Mouse (Mus musculus) hindbrain, embryonic 12.5 days (tissue): Measurements from ENCODE around the gene S100pbp. TPM values are rescaled to one million over a fixed set of nuclear protein-coding genes. Genes with fewer than 3 reads are reported as not detected.

Experiments
- ATAC-seq: fragments of 200-750 bp; cut with Nextera tagmentation; 2 replicates; pipeline ENCODE4 v1.8.0; 2017; ENCODE audit warnings: moderate TSS enrichment; ENCODE audit not compliant: low FRiP score
- H3K27ac ChIP-seq: fragments of 300-500 bp; sonication (generic); 2 replicates; pipeline ENCODE4 v1.5.1; 2016; ENCODE audit warnings: mild to moderate bottlenecking
- H3K27me3 ChIP-seq: fragments of 300-500 bp; sonication (generic); 2 replicates; pipeline ENCODE4 v1.6.1; 2016; ENCODE audit warnings: mild to moderate bottlenecking
- H3K36me3 ChIP-seq: fragments of 300-500 bp; sonication (generic); 2 replicates; pipeline ENCODE4 v1.6.1; 2016; ENCODE audit warnings: mild to moderate bottlenecking
- H3K4me1 ChIP-seq: fragments of 300-500 bp; sonication (generic); 2 replicates; pipeline ENCODE4 v1.6.1; 2016
- H3K4me2 ChIP-seq: fragments of 300-500 bp; sonication (generic); replicated peaks from 2 replicates; pipeline ENCODE4 v1.6.1; 2016; ENCODE audit warnings: mild to moderate bottlenecking
- H3K4me3 ChIP-seq: fragments of 300-500 bp; sonication (generic); 2 replicates; pipeline ENCODE4 v1.5.1; 2016; ENCODE audit warnings: mild to moderate bottlenecking
- H3K9ac ChIP-seq: fragments of 300-500 bp; sonication (generic); 2 replicates; pipeline ENCODE4 v1.6.1; 2016; ENCODE audit warnings: mild to moderate bottlenecking, moderate library complexity
- H3K9me3 ChIP-seq: fragments of 300-500 bp; sonication (generic); replicated peaks from 2 replicates; pipeline ENCODE4 v1.6.1; 2016; ENCODE audit warnings: mild to moderate bottlenecking
- WGBS: fragments of 180-500 bp; shearing (Covaris S2); methylation state at CpG from one replicate; pipeline ENCODE4 v1.1.7; 2016; 5-methylcytosine and 5-hydroxymethylcytosine counted together
- polyA plus RNA-seq: library from polyadenylated mRNA; unstranded; fragments of >200 nt; fragmentation: Nextera tagmentation; extraction: Ambion mirVana; gene quantifications from 2 replicates; pipeline ENCODE4 v1.2.1, GENCODE M21; 2016

Gene S100pbp
- polyA plus RNA-seq, 1 experiment from 2014 or later = 23.2 TPM

DNA sequence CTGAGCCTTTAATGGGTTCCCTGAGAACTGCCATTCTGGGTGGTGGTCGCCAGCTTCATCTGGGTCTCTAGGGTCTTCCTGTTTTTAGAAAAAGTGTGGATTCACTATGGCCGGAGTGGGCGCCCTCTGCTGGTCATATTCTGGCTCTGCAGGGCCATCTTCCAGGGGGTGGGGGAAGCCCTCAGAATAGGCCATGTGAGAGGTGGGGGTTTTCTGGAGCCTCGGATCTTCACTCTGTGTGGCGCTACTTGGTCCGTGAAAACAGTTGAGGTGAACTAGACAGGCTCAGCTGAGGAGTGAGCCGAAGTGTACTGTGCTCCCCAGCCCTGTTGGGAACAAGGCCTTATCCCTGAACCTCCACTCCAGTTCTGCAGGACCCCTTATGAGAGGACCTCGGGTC, 59.4 kb downstream of the S100pbp start:
- H3K9me3 ChIP-seq = no peaks in the 10 kb centered on the region
- WGBS = 2% methylated on average over 8 of the region's 8 CpGs
- peak overlapping the region; percentile 38 for H3K4me2 ChIP-seq
- peaks cover 16% of the 10 kb centered on the region for H3K27me3 ChIP-seq
- no peaks in the 10 kb centered on the region for H3K36me3 ChIP-seq
- H3K4me1 ChIP-seq = peaks cover 48% of the 10 kb centered on the region
- H3K4me3 ChIP-seq = no peak overlapping the region
- H3K27ac ChIP-seq = peak overlapping the region; percentile 66
- ATAC-seq = 0 out of 2 replicates have a peak, but pooled peaks have one; percentile 16
- no peak overlapping the region for H3K9ac ChIP-seq

DNA sequence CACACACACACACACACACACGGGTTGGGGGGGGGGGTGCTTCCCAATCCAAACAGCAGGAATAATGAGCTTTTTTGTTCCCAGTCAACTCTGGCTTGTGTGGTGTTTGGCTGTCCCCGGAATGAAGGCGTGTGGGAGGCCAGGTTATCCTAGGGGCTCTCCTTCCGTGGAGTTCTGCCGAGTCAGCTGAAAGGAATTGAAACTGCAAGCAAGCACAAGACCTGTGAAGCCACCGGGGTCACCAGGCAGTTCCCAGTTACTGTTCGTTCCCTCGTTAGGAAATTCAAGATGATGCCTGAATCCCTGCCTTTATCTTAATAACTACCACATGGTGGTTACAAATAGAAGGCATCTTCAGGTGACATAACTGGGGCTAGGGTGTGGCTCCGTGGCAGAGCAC, 60.1 kb downstream of the S100pbp start:
- peaks cover 49% of the 10 kb centered on the region for H3K4me1 ChIP-seq

DNA sequence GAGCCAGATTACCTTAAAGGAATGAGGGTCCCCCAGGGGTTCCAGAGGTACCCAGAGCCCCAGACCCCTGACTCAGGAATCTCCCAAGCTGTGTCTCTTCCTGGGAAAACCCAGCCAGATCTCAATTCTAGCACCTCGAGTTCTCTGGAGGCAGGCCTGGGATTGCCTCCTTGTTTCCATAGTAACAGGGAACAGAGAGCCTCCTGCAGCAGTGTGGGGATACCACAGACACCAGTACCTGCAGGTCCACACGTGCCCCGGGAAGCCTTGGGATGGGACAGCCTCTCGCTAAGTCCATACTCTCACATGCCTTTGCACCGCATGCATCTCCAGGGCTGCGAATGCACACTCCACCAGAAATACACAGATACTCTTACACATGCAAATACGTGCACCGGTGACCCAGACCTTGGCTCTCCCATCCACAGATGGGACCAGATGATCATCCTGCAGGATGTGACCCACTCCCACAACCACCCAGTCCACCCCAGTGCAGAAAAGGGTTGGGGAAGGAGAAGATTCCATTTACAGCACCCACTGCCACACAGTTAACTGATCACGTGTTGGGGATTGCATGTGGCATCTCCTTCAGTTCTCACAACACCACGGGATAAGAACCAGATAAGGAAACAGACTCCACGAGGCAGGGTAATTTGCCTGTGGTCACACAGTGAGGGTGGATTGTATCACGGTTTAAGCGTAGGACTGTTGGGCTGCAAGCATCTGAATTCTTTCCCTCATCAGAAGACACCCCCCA, 60.8 kb downstream of the S100pbp start:
- Histone ChIP-seq H3K4me3 (no peak overlapping the region), H3K4me2 (no peak overlapping the region), H3K27me3 (peaks cover 23% of the 10 kb centered on the region), H3K4me1 (peaks cover 50% of the 10 kb centered on the region), H3K27ac (no peak overlapping the region), H3K36me3 (no peaks in the 10 kb centered on the region), H3K9ac (no peak overlapping the region), H3K9me3 (no peaks in the 10 kb centered on the region)
- WGBS = 61% methylated on average over 13 of the region's 13 CpGs
- ATAC-seq = no peak

More for the DNA sequence above, 60.1 kb downstream of the S100pbp start:
- Histone ChIP-seq H3K9me3 (no peaks in the 10 kb centered on the region), H3K27me3 (peaks cover 21% of the 10 kb centered on the region), H3K4me3 (no peak overlapping the region), H3K4me2 (no peak overlapping the region), H3K27ac (no peak overlapping the region), H3K9ac (no peak overlapping the region), H3K36me3 (no peaks in the 10 kb centered on the region)
- no peak for ATAC-seq
- WGBS = 47% methylated on average over 9 of the region's 9 CpGs

DNA sequence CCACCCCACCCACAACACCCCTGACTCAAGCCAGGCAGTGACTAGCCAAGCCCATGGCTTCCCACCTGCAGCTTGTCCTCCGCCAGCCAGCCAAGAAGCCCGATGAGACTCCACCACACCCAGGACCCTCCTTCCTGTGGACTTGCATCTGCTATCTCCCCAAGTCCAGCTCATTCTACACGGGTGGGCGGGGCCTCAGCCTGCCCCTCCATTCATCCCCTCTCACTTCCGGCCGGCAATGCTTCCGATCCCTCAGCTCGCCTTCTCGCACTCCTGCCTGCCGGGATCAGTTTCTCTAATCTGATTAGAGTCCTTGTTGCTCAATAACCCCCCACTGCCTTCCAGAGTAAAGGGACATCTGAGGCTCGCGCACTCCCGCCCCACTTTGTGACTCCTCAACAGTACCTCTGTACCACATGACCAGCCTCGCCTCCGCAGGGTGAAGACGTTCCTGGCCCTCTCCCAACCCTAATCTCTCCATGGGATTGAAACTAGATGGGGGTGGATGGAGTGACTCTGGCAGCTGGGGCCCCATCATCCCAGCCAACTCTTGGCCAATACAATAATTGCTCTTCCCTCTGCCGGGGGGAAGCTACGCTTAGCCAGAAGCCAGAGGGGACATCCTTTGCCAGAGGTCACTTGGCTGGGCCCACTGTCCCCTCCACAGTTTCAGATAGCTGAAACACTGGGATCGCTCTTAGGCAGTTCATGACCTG, 63.6 kb downstream of the S100pbp start:
- no peak overlapping the region for H3K4me3 ChIP-seq
- H3K9ac ChIP-seq = no peak overlapping the region
- 17% methylated on average over 19 of the region's 19 CpGs for WGBS

DNA sequence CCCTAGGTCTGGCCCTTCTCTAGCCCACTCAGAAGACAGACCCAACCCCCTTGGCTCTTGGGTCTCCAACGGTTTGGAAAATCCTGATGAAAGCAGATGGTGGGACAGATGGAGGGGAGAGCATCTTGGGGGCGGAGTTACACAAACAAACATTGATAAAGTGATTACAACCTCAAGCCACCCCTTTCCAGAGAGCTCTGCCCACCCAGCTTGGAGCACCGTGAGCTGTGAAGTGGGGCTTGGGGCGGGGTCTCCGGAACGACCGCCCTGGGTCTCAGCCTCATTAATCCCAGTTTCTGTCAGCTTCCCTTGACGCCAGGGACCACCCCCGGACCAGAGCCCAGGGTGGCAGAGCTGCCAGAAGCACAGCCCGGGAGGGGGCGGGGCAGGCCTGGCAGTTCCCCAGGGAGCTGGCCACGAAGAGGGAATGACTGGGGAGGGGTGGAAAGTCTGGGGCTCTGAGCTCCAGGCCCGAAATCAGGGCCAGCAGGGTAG, 64.8 kb downstream of the S100pbp start:
- peak overlapping the region; percentile 30 for H3K4me2 ChIP-seq
- H3K27ac ChIP-seq = peak overlapping the region; percentile 35; the same call in 1 of the 2 replicates
- H3K4me1 ChIP-seq = peaks cover 58% of the 10 kb centered on the region
- H3K36me3 ChIP-seq = no peaks in the 10 kb centered on the region
- peak; percentile 29; the same call in 1 of the 2 replicates for ATAC-seq
- 6% methylated on average over 13 of the region's 13 CpGs for WGBS
- no peaks in the 10 kb centered on the region for H3K9me3 ChIP-seq
- peaks cover 54% of the 10 kb centered on the region for H3K27me3 ChIP-seq
- H3K9ac ChIP-seq = no peak overlapping the region
- H3K4me3 ChIP-seq = no peak overlapping the region

More for the DNA sequence above, 63.6 kb downstream of the S100pbp start:
- no peak overlapping the region for H3K27ac ChIP-seq
- no peak for ATAC-seq
- H3K4me2 ChIP-seq = peak overlapping the region; percentile 30
- H3K4me1 ChIP-seq = peaks cover 65% of the 10 kb centered on the region
- H3K36me3 ChIP-seq = no peaks in the 10 kb centered on the region
- peaks cover 42% of the 10 kb centered on the region for H3K27me3 ChIP-seq
- no peaks in the 10 kb centered on the region for H3K9me3 ChIP-seq

DNA sequence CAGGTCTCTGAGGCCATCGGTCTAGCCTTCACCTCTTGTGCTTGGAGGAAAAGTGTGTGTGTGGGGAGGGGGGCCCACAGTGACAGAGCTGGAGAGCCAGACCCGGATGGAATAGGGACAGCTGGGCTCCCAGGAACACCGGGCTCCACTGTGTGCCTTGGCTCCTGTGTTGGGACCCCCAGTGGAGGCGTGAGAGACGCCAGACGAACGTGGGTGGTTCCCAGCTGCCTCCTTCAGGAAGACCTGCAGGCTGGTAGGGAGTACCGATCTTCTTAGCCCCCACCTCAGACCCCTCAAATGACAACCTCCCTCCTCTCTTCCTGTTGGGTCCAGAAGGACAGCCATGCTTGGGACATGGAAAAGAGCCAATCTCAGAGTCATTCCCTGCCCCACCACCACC, 66.8 kb downstream of the S100pbp start:
- Histone ChIP-seq H3K9me3 (no peaks in the 10 kb centered on the region), H3K4me2 (no peak overlapping the region), H3K27ac (no peak overlapping the region), H3K27me3 (peaks cover 68% of the 10 kb centered on the region), H3K4me1 (peaks cover 39% of the 10 kb centered on the region), H3K36me3 (no peaks in the 10 kb centered on the region), H3K4me3 (no peak overlapping the region), H3K9ac (no peak overlapping the region)
- ATAC-seq = no peak
- 38% methylated on average over 8 of the region's 8 CpGs for WGBS

DNA sequence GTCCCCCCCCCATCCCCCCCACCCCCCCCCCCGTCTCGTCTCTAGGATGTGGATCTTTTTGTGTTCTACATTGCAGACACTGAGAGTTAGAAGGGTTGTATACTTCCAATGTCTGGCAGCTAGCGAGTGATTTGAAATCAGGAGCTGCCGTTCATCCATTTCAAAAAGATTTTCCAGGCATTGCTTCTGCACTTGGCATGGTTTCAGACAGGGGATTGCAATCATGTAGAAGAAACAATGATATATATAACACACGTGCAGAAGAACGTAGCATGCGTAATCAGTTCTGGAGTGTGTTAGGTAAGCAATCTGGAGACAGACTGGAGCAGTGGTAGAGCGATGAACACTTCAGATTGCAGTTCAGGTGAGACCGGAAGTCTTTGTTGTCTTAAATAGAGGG, 67.4 kb downstream of the S100pbp start:
- Histone ChIP-seq H3K27me3 (peaks cover 68% of the 10 kb centered on the region), H3K9ac (no peak overlapping the region), H3K9me3 (no peaks in the 10 kb centered on the region), H3K4me2 (peak overlapping the region; percentile 92; the same call in 1 of the 2 replicates), H3K4me1 (peaks cover 39% of the 10 kb centered on the region), H3K4me3 (no peak overlapping the region), H3K36me3 (no peaks in the 10 kb centered on the region), H3K27ac (0 out of 2 replicates have a peak overlapping the region, but pooled peaks have one; percentile 13)
- ATAC-seq = no peak
- WGBS = 39% methylated on average over 9 of the region's 9 CpGs

DNA sequence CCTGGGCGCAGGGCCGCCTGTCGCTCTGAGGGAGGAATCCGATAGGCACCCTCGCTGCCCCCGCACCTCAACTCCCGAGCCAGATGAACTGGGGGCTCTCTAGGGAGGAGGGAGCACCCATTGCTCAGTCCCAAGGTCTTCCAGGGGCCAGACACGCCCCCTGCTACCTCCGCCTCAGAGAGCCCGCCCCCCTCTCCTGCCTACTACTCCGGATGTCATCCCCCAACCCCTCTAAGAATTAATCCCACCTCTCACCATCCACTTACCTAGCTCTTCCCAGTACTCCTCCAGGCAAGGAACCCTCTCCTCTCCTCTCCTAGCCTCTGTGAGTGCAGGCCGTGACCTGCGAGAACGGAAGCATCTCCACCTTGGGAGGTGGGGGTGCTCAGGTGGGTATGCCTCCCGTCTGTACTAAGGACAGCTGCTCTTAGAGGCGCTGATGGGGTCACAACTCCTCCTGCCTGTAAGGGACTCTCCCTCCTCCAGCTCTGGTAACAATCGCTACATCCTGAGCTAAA, 67.9 kb downstream of the S100pbp start, which contains the start of gene Hpca:
TSS of gene Hpca (minus strand) at position 468 of the 518 bp plus-strand sequence.
- ATAC-seq = 0 out of 2 replicates have a peak, but pooled peaks have one; percentile 1
- peak within 1 kb of the TSS; percentile 92 for H3K4me2 ChIP-seq
- H3K27me3 ChIP-seq = peaks cover 68% of the 10 kb centered on the region
- H3K27ac ChIP-seq = 0 out of 2 replicates have a peak within 1 kb of the TSS, but pooled peaks have one; percentile 13
- no peaks in the 10 kb centered on the region for H3K9me3 ChIP-seq
- peak within 1 kb of the TSS; percentile 47 for H3K4me3 ChIP-seq
- 0% methylated on average over 16 of the region's 17 CpGs for WGBS
- peak within 1 kb of the TSS; percentile 65 for H3K9ac ChIP-seq
- H3K4me1 ChIP-seq = peaks cover 39% of the 10 kb centered on the region
- H3K36me3 ChIP-seq = no peaks in the 10 kb centered on the region

DNA sequence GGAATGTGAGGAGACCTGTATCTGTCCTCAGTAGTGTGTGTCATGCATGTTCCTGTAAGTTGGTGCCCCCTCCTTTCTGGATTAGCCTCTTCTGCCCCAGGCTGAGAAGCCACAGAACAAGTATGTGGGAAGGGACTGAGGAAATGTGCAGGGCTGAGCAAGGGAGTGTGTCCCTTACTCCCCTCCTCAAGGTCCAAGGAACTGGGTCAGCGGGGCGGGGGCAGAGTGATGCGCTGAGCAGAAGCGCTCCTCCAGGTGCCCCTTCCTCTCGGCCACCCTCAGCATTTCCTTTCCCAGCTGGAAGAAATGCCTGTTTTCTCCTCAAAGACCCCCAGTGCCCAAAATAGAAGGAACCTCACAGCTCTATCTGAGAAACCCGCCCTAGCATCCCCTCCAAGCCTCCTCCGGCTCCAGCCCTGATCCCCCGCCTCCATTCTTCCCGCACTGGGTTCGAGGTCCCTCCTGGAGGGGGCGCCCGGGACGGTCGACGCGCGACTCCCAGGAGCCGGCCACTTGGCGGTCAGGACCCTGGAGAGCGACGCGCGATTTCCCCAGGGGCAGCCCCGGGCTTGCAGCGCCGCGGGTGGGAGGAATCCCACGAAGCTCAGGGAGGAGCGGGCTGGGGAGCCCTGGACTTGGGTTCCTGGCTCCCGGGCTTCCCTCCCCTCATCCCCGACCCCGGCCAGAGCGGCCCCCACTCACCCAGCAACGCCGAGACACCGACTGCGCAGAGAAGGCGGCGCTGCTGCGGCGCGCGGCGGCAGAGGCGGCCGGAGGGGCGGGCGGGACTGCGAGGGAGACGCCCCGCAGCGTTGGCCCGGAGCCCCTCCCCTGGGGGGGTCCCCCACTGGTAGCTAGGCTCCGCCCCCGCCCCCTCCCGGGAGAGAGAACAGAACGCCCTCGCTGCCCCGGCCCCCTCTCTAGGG, 68.7 kb downstream of the S100pbp start:
- peaks cover 37% of the 10 kb centered on the region for H3K4me1 ChIP-seq
- peak; percentile 49; the same call in 1 of the 2 replicates for ATAC-seq
- H3K9ac ChIP-seq = peak overlapping the region; percentile 65
- H3K27me3 ChIP-seq = peaks cover 68% of the 10 kb centered on the region
- no peaks in the 10 kb centered on the region for H3K9me3 ChIP-seq
- peak overlapping the region; percentile 47 for H3K4me3 ChIP-seq
- peak overlapping the region; percentile 92 for H3K4me2 ChIP-seq
- WGBS = under 1% methylated on average over 46 of the region's 59 CpGs
- no peak overlapping the region for H3K27ac ChIP-seq
- no peaks in the 10 kb centered on the region for H3K36me3 ChIP-seq

DNA sequence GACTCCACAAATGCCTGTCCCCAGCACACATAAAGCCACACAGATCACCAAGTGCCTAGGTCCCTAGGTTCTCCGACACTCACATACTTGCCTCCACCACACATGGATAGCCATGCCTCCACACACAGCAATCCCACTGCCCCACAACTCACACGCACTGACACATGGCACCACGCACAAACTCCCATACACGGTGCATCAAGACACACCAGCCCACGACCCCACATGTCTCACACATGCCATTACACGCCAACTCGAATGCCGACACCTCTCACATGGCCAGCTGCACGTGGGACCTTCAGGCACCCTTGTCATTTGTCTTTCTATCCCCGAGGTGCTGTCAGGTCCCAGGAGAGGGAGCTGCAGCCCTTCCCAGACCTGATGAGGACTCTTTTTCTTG, 69.8 kb downstream of the S100pbp start:
- no peak overlapping the region for H3K4me3 ChIP-seq
- 71% methylated on average over 10 of the region's 10 CpGs for WGBS
- H3K27ac ChIP-seq = no peak overlapping the region
- no peak for ATAC-seq
- 0 out of 2 replicates have a peak overlapping the region, but pooled peaks have one; percentile 92 for H3K4me2 ChIP-seq
- no peaks in the 10 kb centered on the region for H3K9me3 ChIP-seq
- H3K36me3 ChIP-seq = no peaks in the 10 kb centered on the region
- peaks cover 59% of the 10 kb centered on the region for H3K27me3 ChIP-seq
- no peak overlapping the region for H3K9ac ChIP-seq
- peaks cover 36% of the 10 kb centered on the region for H3K4me1 ChIP-seq

DNA sequence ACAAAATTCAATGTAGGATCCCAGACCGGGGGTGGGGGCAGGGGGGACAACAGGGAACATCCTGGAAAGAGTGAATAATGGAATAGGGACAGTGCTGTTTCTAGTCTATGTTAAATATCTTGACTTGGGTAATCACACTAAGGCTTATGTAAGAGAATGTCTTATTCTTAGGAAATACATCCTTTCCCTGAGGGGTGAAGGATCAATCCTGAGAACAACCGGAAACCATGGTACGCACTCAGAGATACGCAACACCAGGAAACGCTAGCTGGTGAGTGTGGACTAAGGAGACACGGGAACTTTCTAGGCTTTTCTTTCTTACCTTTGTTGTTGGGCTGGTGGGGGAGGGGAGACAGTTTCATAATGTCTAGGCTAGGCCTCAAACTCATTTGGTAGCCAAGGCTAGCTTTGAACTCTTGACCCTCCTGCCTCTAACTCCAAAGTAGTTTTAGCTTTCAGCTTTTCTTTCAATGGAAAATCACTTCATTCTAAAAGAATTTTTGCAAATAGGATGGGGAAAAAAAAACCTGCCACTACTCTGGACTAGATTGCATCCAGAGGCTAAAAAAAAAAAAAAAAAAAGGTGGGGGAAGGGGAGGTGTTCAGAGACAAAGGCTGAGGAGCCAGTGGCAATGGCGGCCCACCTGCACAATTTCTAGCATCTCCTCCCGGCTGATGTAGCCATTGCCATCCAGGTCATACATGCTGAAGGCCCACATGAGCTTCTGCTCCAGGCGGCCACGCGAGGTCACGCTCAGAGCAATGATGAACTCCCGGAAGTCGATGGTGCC, 71.6 kb downstream of the S100pbp start:
- no peaks in the 10 kb centered on the region for H3K36me3 ChIP-seq
- peaks cover 46% of the 10 kb centered on the region for H3K27me3 ChIP-seq
- H3K9me3 ChIP-seq = no peaks in the 10 kb centered on the region
- H3K4me2 ChIP-seq = no peak overlapping the region
- no peak overlapping the region for H3K9ac ChIP-seq
- WGBS = 87% methylated on average over 14 of the region's 14 CpGs
- H3K27ac ChIP-seq = no peak overlapping the region
- no peak overlapping the region for H3K4me3 ChIP-seq
- H3K4me1 ChIP-seq = peaks cover 39% of the 10 kb centered on the region
- no peak for ATAC-seq
